Mouse (Mus musculus): ENCODE measurements around the gene Apol11a. TPM values are rescaled to one million over a fixed set of nuclear protein-coding genes. Genes with fewer than 3 reads are reported as not detected.
A peak's percentile ranks its signal among the peaks of the same experiment; 100 is the strongest.
"Not testable (repeated sequence)": the region's sequence is repeated elsewhere in the genome, so short reads cannot be mapped to it uniquely, and the experiment has no call there.

Apol11a gene
- not detected in 2 replicates for polyA plus RNA-seq (2015; fragmentation: Nextera tagmentation; extraction: Ambion mirVana)

GRCm38 (mm10) chr15:77507966-77508365 is at the start of gene Apol11a:
TSS of gene Apol11a (plus strand) at chr15:77508271.
- H3K27ac ChIP-seq; H3K4me3 ChIP-seq (replicated peaks; ENCODE audit: low read depth, low read length); DNase-seq (ENCODE audit: low spot score); H3K4me2 ChIP-seq (ENCODE audit: low read length); H3K4me1 ChIP-seq (replicated peaks; ENCODE audit: insufficient read depth, low read length); H3K27me3 ChIP-seq (ENCODE audit: insufficient read depth, low read length); ATAC-seq (replicated peaks; ENCODE audit: low FRiP score, low read depth); H3K9ac ChIP-seq (ENCODE audit: low read depth, low read length); H3K36me3 ChIP-seq (ENCODE audit: insufficient read depth, low read length); H3K9me3 ChIP-seq (replicated peaks; ENCODE audit: low read length): not testable (repeated sequence)

DNA sequence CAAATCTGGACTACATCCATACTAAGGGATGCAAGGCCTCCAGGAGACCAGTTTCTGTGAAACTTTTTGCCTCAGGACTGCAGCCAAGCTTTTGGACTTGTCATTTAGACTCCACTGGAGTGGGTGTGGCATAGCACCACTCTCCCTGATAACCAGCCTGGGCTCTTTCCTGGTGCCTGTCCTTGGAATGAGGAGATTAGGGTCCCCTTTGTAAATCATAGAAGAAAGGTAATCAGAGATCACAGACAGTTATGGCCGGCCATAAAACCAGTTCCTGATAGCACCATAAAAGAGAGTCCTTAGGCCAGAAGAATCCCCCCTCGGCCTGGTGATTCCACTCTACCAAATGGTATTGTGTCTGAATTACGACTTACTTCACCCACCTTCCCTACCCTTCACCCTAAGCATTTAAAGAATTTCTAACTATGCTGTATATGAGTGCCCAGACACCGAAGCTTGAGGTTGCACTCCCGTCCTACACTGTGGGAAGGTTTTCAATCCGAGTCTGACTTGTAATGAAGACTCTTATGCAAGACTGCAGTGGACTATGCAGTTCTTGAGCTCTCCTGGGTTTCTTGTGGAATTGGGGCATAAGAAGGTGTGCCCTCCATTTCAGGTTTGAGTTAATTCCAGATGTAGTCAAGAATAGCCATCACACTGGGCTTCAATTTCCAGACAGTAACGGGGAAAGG is 33.2 kb upstream of the Apol11a start:
- not testable (repeated sequence) for H3K4me2 ChIP-seq (ENCODE audit: low read length); H3K9ac ChIP-seq (ENCODE audit: low read depth, low read length); H3K4me3 ChIP-seq (replicated peaks; ENCODE audit: low read depth, low read length); H3K4me1 ChIP-seq (replicated peaks; ENCODE audit: insufficient read depth, low read length); H3K36me3 ChIP-seq (ENCODE audit: insufficient read depth, low read length); H3K27ac ChIP-seq; H3K9me3 ChIP-seq (replicated peaks; ENCODE audit: low read length); H3K27me3 ChIP-seq (ENCODE audit: insufficient read depth, low read length); DNase-seq (ENCODE audit: low spot score); ATAC-seq (replicated peaks; ENCODE audit: low FRiP score, low read depth)
- 26% methylated on average over 7 of the region's 7 CpGs for WGBS

DNA sequence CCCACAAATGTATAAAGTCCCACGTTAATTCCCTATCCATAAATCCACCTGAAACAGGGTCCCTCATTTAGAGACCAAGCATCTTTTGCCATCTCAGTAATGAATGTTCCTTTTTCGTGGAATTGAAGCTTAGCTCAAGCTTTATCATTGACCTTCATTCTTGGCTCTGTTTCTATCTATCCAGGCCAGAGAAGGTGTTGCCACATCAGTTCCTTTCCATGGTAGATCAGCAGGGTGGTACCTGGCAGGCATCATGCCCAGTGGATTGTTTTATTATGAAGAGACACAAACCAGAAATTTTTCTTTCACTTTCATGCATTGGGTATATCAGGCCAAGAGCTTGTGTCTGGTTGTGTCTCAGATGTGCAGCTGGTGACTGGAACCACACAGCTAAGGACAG is 31.4 kb upstream of the Apol11a start, which contains the start of gene Apol10a:
Apol10a (plus strand) TSS at position 355 of the 400 bp plus-strand sequence.
- H3K9me3 ChIP-seq (replicated peaks; ENCODE audit: low read length); H3K27ac ChIP-seq; ATAC-seq (replicated peaks; ENCODE audit: low FRiP score, low read depth); H3K4me2 ChIP-seq (ENCODE audit: low read length); H3K9ac ChIP-seq (ENCODE audit: low read depth, low read length); H3K4me3 ChIP-seq (replicated peaks; ENCODE audit: low read depth, low read length); DNase-seq (ENCODE audit: low spot score); H3K36me3 ChIP-seq (ENCODE audit: insufficient read depth, low read length); H3K4me1 ChIP-seq (replicated peaks; ENCODE audit: insufficient read depth, low read length); H3K27me3 ChIP-seq (ENCODE audit: insufficient read depth, low read length): not testable (repeated sequence)
- 84% methylated on average over 2 of the region's 2 CpGs for WGBS

- Histone ChIP-seq H3K27ac (no peak overlapping the region), H3K9ac (ENCODE audit: low read depth, low read length) (no peak overlapping the region), H3K36me3 (ENCODE audit: insufficient read depth, low read length) (no peaks in the 10 kb centered on the region), H3K27me3 (ENCODE audit: insufficient read depth, low read length) (no peaks in the 10 kb centered on the region), H3K4me1 (replicated peaks; ENCODE audit: insufficient read depth, low read length) (no peaks in the 10 kb centered on the region), H3K4me2 (ENCODE audit: low read length) (no peak overlapping the region), H3K9me3 (replicated peaks; ENCODE audit: low read length) (no peaks in the 10 kb centered on the region), H3K4me3 (replicated peaks; ENCODE audit: low read depth, low read length) (no peak overlapping the region)
- TF ChIP-seq CTCF (IDR thresholded peaks at IDR 0.05; ENCODE audit: low read depth): no peak
- DNase-seq (ENCODE audit: low spot score) (peak; percentile 2), ATAC-seq (replicated peaks; ENCODE audit: low FRiP score, low read depth) (0 out of 2 replicates have a peak, but pooled peaks have one; percentile 40)
- WGBS: 78% methylated on average over 4 of the region's 4 CpGs
Measured at GRCm38 (mm10) chr15:77482140-77482794, 25.8 kb upstream of the Apol11a start.

DNA sequence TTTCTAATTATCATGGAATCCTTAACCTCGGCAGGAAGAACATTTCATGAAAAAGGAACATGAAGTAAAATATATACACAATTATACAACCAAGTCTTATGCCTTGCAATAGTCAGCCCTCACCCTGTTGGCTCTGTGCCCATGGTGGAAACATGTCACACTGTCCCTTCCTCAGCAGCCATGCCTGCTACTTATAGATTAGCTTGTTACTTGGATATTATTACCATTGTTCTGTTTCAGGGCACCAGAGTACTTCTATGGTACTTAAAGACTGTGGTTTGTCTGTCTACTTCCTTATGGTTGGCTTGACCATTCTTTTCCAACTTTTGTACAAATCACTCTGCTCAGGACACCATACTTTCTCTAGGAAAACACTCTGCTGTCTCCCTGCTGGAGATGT is 14.9 kb upstream of the Apol11a start:
- not testable (repeated sequence) for H3K36me3 ChIP-seq (ENCODE audit: insufficient read depth, low read length); H3K9ac ChIP-seq (ENCODE audit: low read depth, low read length); H3K4me1 ChIP-seq (replicated peaks; ENCODE audit: insufficient read depth, low read length); H3K9me3 ChIP-seq (replicated peaks; ENCODE audit: low read length); ATAC-seq (replicated peaks; ENCODE audit: low FRiP score, low read depth); H3K27me3 ChIP-seq (ENCODE audit: insufficient read depth, low read length); H3K27ac ChIP-seq; H3K4me2 ChIP-seq (ENCODE audit: low read length); H3K4me3 ChIP-seq (replicated peaks; ENCODE audit: low read depth, low read length); DNase-seq (ENCODE audit: low spot score)
- no CpG with 5 or more reads among the region's 1 CpGs for WGBS

- not testable (repeated sequence) for H3K9me3 ChIP-seq (replicated peaks; ENCODE audit: low read length); DNase-seq (ENCODE audit: low spot score); ATAC-seq (replicated peaks; ENCODE audit: low FRiP score, low read depth); H3K27ac ChIP-seq; H3K9ac ChIP-seq (ENCODE audit: low read depth, low read length); H3K4me1 ChIP-seq (replicated peaks; ENCODE audit: insufficient read depth, low read length); H3K27me3 ChIP-seq (ENCODE audit: insufficient read depth, low read length); H3K4me2 ChIP-seq (ENCODE audit: low read length); H3K36me3 ChIP-seq (ENCODE audit: insufficient read depth, low read length); H3K4me3 ChIP-seq (replicated peaks; ENCODE audit: low read depth, low read length)
- WGBS: 54% methylated on average over 1 of the region's 1 CpGs
Measured at GRCm38 (mm10) chr15:77494694-77495093, 13.4 kb upstream of the Apol11a start.

- not testable (repeated sequence) for H3K27ac ChIP-seq; H3K4me2 ChIP-seq (ENCODE audit: low read length); H3K9ac ChIP-seq (ENCODE audit: low read depth, low read length); H3K4me3 ChIP-seq (replicated peaks; ENCODE audit: low read depth, low read length); H3K27me3 ChIP-seq (ENCODE audit: insufficient read depth, low read length); H3K36me3 ChIP-seq (ENCODE audit: insufficient read depth, low read length); H3K4me1 ChIP-seq (replicated peaks; ENCODE audit: insufficient read depth, low read length); H3K9me3 ChIP-seq (replicated peaks; ENCODE audit: low read length); DNase-seq (ENCODE audit: low spot score); ATAC-seq (replicated peaks; ENCODE audit: low FRiP score, low read depth)
- WGBS: 59% methylated on average over 4 of the region's 4 CpGs
Measured at GRCm38 (mm10) chr15:77520596-77520995, 12.5 kb downstream of the Apol11a start.
